Mouse (Mus musculus): ENCODE data around the gene Hoxd12. TPM values are rescaled to one million over a fixed set of nuclear protein-coding genes. Genes with fewer than 3 reads are reported as not detected.

Gene Hoxd12
- total RNA-seq (2021) = not detected
- long read RNA-seq, experiment 1 = 0 reads
- long read RNA-seq, experiment 2 = 0 reads

GRCm38 (mm10) chr2:74674881-74675665 is at the start of gene Hoxd12:
Gene Hoxd12, plus strand, starts transcription at chr2:74675013.
- DNase-seq (ENCODE audit: low spot score in 2 of 2) = no peak
- intact Hi-C loops (cut with DNase I) = loop anchor here (10.0 kb wide), 1 partner anchor 1400 kb away; the partner anchor contains the start of gene Sp9

- no peak for DNase-seq (ENCODE audit: low spot score in 2 of 2)
- intact Hi-C loops (cut with DNase I) = no loop called here
Observed at GRCm38 (mm10) chr2:74635412-74635811, 39.4 kb upstream of the Hoxd12 start.

GRCm38 (mm10) chr2:74642431-74642830 is 32.4 kb upstream of the Hoxd12 start:
- intact Hi-C loops (cut with DNase I) = no loop called here
- no peak for DNase-seq (ENCODE audit: low spot score in 2 of 2)

- intact Hi-C loops (cut with DNase I) = no loop called here
Observed at GRCm38 (mm10) chr2:74645631-74646030, 29.2 kb upstream of the Hoxd12 start.

GRCm38 (mm10) chr2:74647082-74647864 is 27.5 kb upstream of the Hoxd12 start:
- intact Hi-C loops (cut with DNase I) = no loop called here
- DNase-seq (ENCODE audit: low spot score in 2 of 2) = no peak

More at GRCm38 (mm10) chr2:74645631-74646030, 29.2 kb upstream of the Hoxd12 start:
- DNase-seq (ENCODE audit: low spot score in 2 of 2) = no peak

- no peak for DNase-seq (ENCODE audit: low spot score in 2 of 2)
- intact Hi-C loops (cut with DNase I) = no loop called here
Observed at GRCm38 (mm10) chr2:74652996-74653340, 21.8 kb upstream of the Hoxd12 start.

- DNase-seq (ENCODE audit: low spot score in 2 of 2) = no peak
- intact Hi-C loops (cut with DNase I) = no loop called here
Observed at GRCm38 (mm10) chr2:74653781-74654535, 20.9 kb upstream of the Hoxd12 start.

- intact Hi-C loops (cut with DNase I) = loop anchor here (5.0 kb wide), 1 partner anchor 42 kb away; the partner anchor contains the start of gene Hoxd9
Observed at GRCm38 (mm10) chr2:74654743-74655419, 19.9 kb upstream of the Hoxd12 start.

GRCm38 (mm10) chr2:74655420-74655781 is 19.4 kb upstream of the Hoxd12 start:
- no peak for DNase-seq (ENCODE audit: low spot score in 2 of 2)
- intact Hi-C loops (cut with DNase I) = loop anchor here (5.0 kb wide), 1 partner anchor 42 kb away; the partner anchor contains the start of gene Hoxd9

More at GRCm38 (mm10) chr2:74654743-74655419, 19.9 kb upstream of the Hoxd12 start:
- no peak for DNase-seq (ENCODE audit: low spot score in 2 of 2)

GRCm38 (mm10) chr2:74655821-74656631 is 18.8 kb upstream of the Hoxd12 start:
- no peak for DNase-seq (ENCODE audit: low spot score in 2 of 2)
- intact Hi-C loops (cut with DNase I) = loop anchor here (5.0 kb wide), 1 partner anchor 41 kb away; the partner anchor contains the start of gene Hoxd9

- no peak for DNase-seq (ENCODE audit: low spot score in 2 of 2)
- intact Hi-C loops (cut with DNase I) = loop anchor here (5.0 kb wide), 1 partner anchor 41 kb away; the partner anchor contains the start of gene Hoxd9
Observed at GRCm38 (mm10) chr2:74656632-74657021, 18.2 kb upstream of the Hoxd12 start.

GRCm38 (mm10) chr2:74657251-74658023 is 17.4 kb upstream of the Hoxd12 start:
- no peak for DNase-seq (ENCODE audit: low spot score in 2 of 2)
- intact Hi-C loops (cut with DNase I) = loop anchor here (5.0 kb wide), 1 partner anchor 40 kb away; the partner anchor contains the start of gene Hoxd9

- intact Hi-C loops (cut with DNase I) = loop anchor here (5.0 kb wide), 1 partner anchor 39 kb away; the partner anchor contains the start of gene Hoxd9
- no peak for DNase-seq (ENCODE audit: low spot score in 2 of 2)
Observed at GRCm38 (mm10) chr2:74658024-74658666, 16.7 kb upstream of the Hoxd12 start.

- DNase-seq (ENCODE audit: low spot score in 2 of 2) = no peak
- intact Hi-C loops (cut with DNase I) = loop anchor here (5.0 kb wide), 1 partner anchor 38 kb away; the partner anchor contains the start of gene Hoxd9
Observed at GRCm38 (mm10) chr2:74658667-74659371, 16.0 kb upstream of the Hoxd12 start.

GRCm38 (mm10) chr2:74659507-74660005 is 15.3 kb upstream of the Hoxd12 start, which contains the start of gene Evx2:
Gene Evx2, minus strand, starts transcription at chr2:74659557.
- intact Hi-C loops (cut with DNase I) = loop anchor here (5.0 to 10.0 kb wide), 3 partner anchors 38 to 1107 kb away; partner anchors contain the start of gene Hoxd9
- DNase-seq (ENCODE audit: low spot score in 2 of 2) = no peak
